Mouse (Mus musculus): ENCODE measurements at regions not wholly inside any gene's neighbourhood (a gene's known extent, or its start where the extent isn't known, plus 50 kb on each side); places are given as distances from the start of the nearest gene placed in this dataset.

- DNase-seq (ENCODE audit: low spot score) (no peak), ATAC-seq (replicated peaks; ENCODE audit: low FRiP score, low read depth) (no peak)
- no peak for TF ChIP-seq CTCF (IDR thresholded peaks at IDR 0.05; ENCODE audit: low read depth)
- no peaks in the 10 kb centered on the region for H3K36me3 ChIP-seq (ENCODE audit: insufficient read depth, low read length)
- 73% methylated on average over 1 of the region's 1 CpGs for WGBS
- H3K4me2 ChIP-seq (ENCODE audit: low read length), result no peak overlapping the region
- no peak overlapping the region for H3K4me3 ChIP-seq (replicated peaks; ENCODE audit: low read depth, low read length)
- no peak overlapping the region for H3K27ac ChIP-seq
- no peaks in the 10 kb centered on the region for H3K27me3 ChIP-seq (ENCODE audit: insufficient read depth, low read length)
- no peak overlapping the region for H3K9ac ChIP-seq (ENCODE audit: low read depth, low read length)
- H3K4me1 ChIP-seq (replicated peaks; ENCODE audit: insufficient read depth, low read length), result no peaks in the 10 kb centered on the region
- H3K9me3 ChIP-seq (replicated peaks; ENCODE audit: low read length), result no peaks in the 10 kb centered on the region
These were observed 56.6 kb upstream of the Apob start for GRCm38 (mm10) chr12:7920888-7921287.
